Mouse (Mus musculus) duodenum, adult 2 months (tissue): ENCODE measurements around the gene Kcnmb3. TPM values are rescaled to one million over a fixed set of nuclear protein-coding genes. Genes with fewer than 3 reads are reported as not detected.

Experiments
- polyA plus RNA-seq: library from polyadenylated mRNA; depleted of rRNA; stranded (reverse); fragments of >200 nt; gene quantifications from 2 replicates; pipeline ENCODE4 v1.2.3, GENCODE M21; 2012; ENCODE audit warnings: low replicate concordance; rRNA removed

Kcnmb3 gene
- not detected in 2 replicates for polyA plus RNA-seq

GRCm38 (mm10) chr3:32492097-32493090 is at the start of gene Kcnmb3:
Gene Kcnmb3, minus strand, starts transcription at chr3:32492231.

GRCm38 (mm10) chr3:32529303-32529898 is 37.4 kb upstream of the Kcnmb3 start, which contains the start of gene Mfn1:
Gene Mfn1, plus strand, starts transcription at chr3:32529465.

GRCm38 (mm10) chr3:32509496-32510374 is 17.7 kb upstream of the Kcnmb3 start, which contains the start of gene Zfp639:
Gene Zfp639, plus strand, starts transcription at chr3:32510259.

Other genes starting within 250 kb of the Kcnmb3 start
- 2.7 and 4.8 TPM in 2 replicates for gene Zmat3, start 126.2 kb downstream of the Kcnmb3 start, polyA plus RNA-seq
- 0.62 and 0.65 TPM in 2 replicates for gene Pik3ca, start 94.6 kb downstream of the Kcnmb3 start, polyA plus RNA-seq
- 8.9 and 9.2 TPM in 2 replicates for gene Zfp639, start 18.0 kb upstream of the Kcnmb3 start, polyA plus RNA-seq
- gene Mfn1, start 37.2 kb upstream of the Kcnmb3 start, polyA plus RNA-seq: 2.9 and 4.0 TPM in 2 replicates
- 4.2 and 4.9 TPM in 2 replicates for gene Gnb4, start 124.4 kb upstream of the Kcnmb3 start, polyA plus RNA-seq
- gene Actl6a, start 214.1 kb upstream of the Kcnmb3 start, polyA plus RNA-seq: 5.9 and 8.1 TPM in 2 replicates
- gene Ndufb5, start 244.8 kb upstream of the Kcnmb3 start, polyA plus RNA-seq: 249 and 382 TPM in 2 replicates
- gene Mrpl47, start 245.4 kb upstream of the Kcnmb3 start, polyA plus RNA-seq: 0.39 and 0.50 TPM in 2 replicates